Mouse (Mus musculus) liver, embryonic 14 days (tissue): Measurements from ENCODE around the gene Ceacam10. TPM values are rescaled to one million over a fixed set of nuclear protein-coding genes. Genes with fewer than 3 reads are reported as not detected.

Experiments used
- polyA plus RNA-seq: library from polyadenylated mRNA; depleted of rRNA; stranded (reverse); fragments of >200 nt; gene quantifications from 2 replicates; pipeline ENCODE4 v1.2.3, GENCODE M21; 2012; rRNA removed

The Ceacam10 gene
- 0.24 and 0.32 TPM in 2 replicates for polyA plus RNA-seq

DNA sequence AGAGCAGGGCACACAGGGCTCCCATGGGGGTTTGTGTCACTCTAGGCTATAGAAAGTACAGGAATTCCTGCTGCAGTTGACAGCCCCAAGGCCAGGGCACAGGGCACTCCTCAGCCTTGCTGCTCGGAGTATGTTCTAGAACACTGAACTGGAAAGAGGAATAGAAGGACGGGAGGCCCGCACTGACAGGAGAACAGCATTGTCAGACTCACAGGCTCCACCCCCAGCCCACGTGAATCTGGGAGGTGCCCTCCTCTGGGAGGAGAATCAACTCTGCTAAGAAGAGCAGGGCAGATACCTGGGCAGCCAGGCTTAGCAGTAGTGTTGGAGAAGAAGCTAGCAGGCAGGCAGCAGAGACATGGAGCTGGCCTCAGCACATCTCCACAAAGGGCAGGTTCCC lies at the start of gene Ceacam10:
Ceacam10 (plus strand) TSS at position 289 of the 400 bp plus-strand sequence.

DNA sequence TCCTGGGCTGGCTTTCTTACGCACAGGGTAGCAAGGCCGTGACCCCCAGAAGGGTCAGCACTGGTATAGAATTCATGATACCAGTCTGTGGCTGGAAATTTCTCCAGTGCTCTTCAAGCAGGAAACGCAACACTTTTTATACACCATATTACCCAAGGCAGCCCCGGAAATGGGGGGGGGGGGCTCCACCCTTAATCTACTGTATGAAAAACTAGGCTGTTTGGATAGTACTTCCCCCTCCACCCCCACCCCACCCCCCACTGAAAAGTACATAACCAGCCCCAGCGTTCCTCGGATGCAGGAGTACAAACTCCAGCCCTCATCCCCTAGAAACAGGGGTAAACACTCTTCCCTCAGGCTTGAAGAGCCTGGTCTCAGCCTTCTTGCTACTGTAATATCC lies 16.8 kb upstream of the Ceacam10 start, which contains the start of gene Cd177:
Cd177 (minus strand) TSS at position 101 of the 400 bp plus-strand sequence.

Other genes with a start within 250 kb of the Ceacam10 start
- gene Irgq, start 246.5 kb upstream of the Ceacam10 start, polyA plus RNA-seq = 1.7 and 1.9 TPM in 2 replicates
- 0.03 TPM in 1 of 2 replicates, not detected in the other for gene Pinlyp, start 231.1 kb upstream of the Ceacam10 start, polyA plus RNA-seq
- 27.1 and 28.3 TPM in 2 replicates for gene Xrcc1, start 230.9 kb upstream of the Ceacam10 start, polyA plus RNA-seq
- gene Ethe1, start 189.7 kb upstream of the Ceacam10 start, polyA plus RNA-seq = 11.6 and 14.7 TPM in 2 replicates
- 0.08 and 0.12 TPM in 2 replicates for gene Zfp575, start 189.6 kb upstream of the Ceacam10 start, polyA plus RNA-seq
- 0.61 and 0.70 TPM in 2 replicates for gene Phldb3, start 166.4 kb upstream of the Ceacam10 start, polyA plus RNA-seq
- gene Lypd3, start 140.7 kb upstream of the Ceacam10 start, polyA plus RNA-seq = 0.16 TPM in 1 of 2 replicates, not detected in the other
- gene Tex101, start 100.5 kb upstream of the Ceacam10 start, polyA plus RNA-seq = not detected in 2 replicates
- not detected in 2 replicates for gene BC049730, start 68.0 kb upstream of the Ceacam10 start, polyA plus RNA-seq
- not detected in 2 replicates for gene Gm4763, start 50.3 kb upstream of the Ceacam10 start, polyA plus RNA-seq
- gene Cd177, start 16.9 kb upstream of the Ceacam10 start, polyA plus RNA-seq = 0.75 and 1.2 TPM in 2 replicates
- 1.7 and 1.9 TPM in 2 replicates for gene Gm9844, start 85.0 kb downstream of the Ceacam10 start, polyA plus RNA-seq
- not detected in 2 replicates for gene Lypd4, start 92.7 kb downstream of the Ceacam10 start, polyA plus RNA-seq
- gene Dmrtc2, start 92.9 kb downstream of the Ceacam10 start, polyA plus RNA-seq = not detected in 2 replicates
- gene Rps19, start 107.2 kb downstream of the Ceacam10 start, polyA plus RNA-seq = 596 and 702 TPM in 2 replicates
- 0.87 and 1.1 TPM in 2 replicates for gene Cd79a, start 120.2 kb downstream of the Ceacam10 start, polyA plus RNA-seq
- 36.8 and 43.9 TPM in 2 replicates for gene Arhgef1, start 125.7 kb downstream of the Ceacam10 start, polyA plus RNA-seq
- not detected in 2 replicates for gene Gm4881, start 167.3 kb downstream of the Ceacam10 start, polyA plus RNA-seq
- gene Rabac1, start 195.5 kb downstream of the Ceacam10 start, polyA plus RNA-seq = 40.1 and 44.3 TPM in 2 replicates
- 0.26 and 0.41 TPM in 2 replicates for gene Atp1a3, start 228.8 kb downstream of the Ceacam10 start, polyA plus RNA-seq